ENCODE assay signal across 21 mouse cellular contexts in the genomic region with DNA sequence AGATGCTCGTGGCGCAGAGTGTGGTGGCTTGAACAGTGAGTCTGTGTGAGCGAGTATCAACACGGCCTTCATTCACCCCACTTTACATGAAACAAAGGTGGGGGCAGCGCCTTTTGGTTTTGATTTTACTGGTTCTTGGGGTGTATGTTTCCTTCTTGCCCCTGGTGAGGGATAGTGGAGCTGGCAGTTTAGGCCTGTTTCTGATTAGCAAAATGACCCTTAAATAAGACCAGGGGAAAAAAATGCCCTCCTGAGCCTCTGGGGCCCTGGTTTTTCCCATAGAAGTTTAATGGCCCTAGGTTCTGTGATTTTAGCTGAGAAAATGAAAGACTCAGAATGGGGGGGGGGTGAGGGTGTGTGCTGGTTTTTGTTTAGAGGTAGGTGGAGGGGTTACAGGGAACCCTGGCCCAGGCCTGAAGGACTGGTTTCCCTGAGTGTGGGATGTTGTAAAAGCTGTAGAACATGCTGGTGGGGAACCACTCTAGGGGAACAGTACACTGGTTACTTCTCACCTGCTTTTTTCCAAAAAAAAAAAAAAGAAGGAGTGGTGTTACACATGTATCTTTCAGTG. TPM values are rescaled to one million over a fixed set of nuclear protein-coding genes. Genes with fewer than 3 reads are reported as not detected.
DNase-seq lines count a peak whose midpoint lies in the region; ATAC-seq lines count a peak whose summit lies in the region.
"Had no signal": no experiment of that assay in that cellular context is flagged by ENCODE, and none has a peak within 500 bp of the region (broad histone marks: within the 10 kb centered on the region; RNA-seq: fewer than 3 reads in every experiment).

No protein-coding gene starts in this region.

- 0 out of 2 replicates have a peak overlapping the region, but pooled peaks have one; percentile 86 for H3K27ac ChIP-seq in heart, embryonic 13.5 days (replicated peaks)
- no peak overlapping the region for H3K27ac ChIP-seq in heart, embryonic 12.5 days (ENCODE audit: poor library complexity, severe bottlenecking)
- no peak overlapping the region for H3K27ac ChIP-seq in embryonic facial prominence, embryonic 11.5 days (replicated peaks; ENCODE audit: low read depth, low read length)
- peak overlapping the region; percentile 76 for H3K27ac ChIP-seq in limb, embryonic 10.5 days
- H3K27ac ChIP-seq: forebrain, embryonic 13.5 days; heart, adult 2 months; hindbrain, embryonic 12.5 days had no signal

- peaks cover 25% of the 10 kb centered on the region for H3K36me3 ChIP-seq in heart, embryonic 13.5 days
- peaks cover 20% of the 10 kb centered on the region for H3K36me3 ChIP-seq in heart, embryonic 12.5 days
- no peaks in the 10 kb centered on the region for H3K36me3 ChIP-seq in embryonic facial prominence, embryonic 11.5 days (replicated peaks; ENCODE audit: control insufficient read depth, insufficient read depth, low read depth, low read length)
- H3K36me3 ChIP-seq in limb, embryonic 10.5 days = peaks cover 49% of the 10 kb centered on the region
- H3K36me3 ChIP-seq: hindbrain, embryonic 12.5 days had no signal

- 89% methylated on average over 5 of the region's 5 CpGs for WGBS in heart, embryonic 13.5 days
- WGBS in heart, embryonic 12.5 days = 89% methylated on average over 5 of the region's 5 CpGs
- 42% methylated on average over 5 of the region's 5 CpGs for WGBS in embryonic facial prominence, embryonic 11.5 days
- 40% methylated on average over 5 of the region's 5 CpGs for WGBS in limb, embryonic 10.5 days

- peaks cover 56% of the 10 kb centered on the region for H3K4me1 ChIP-seq in heart, embryonic 13.5 days
- peaks cover 48% of the 10 kb centered on the region for H3K4me1 ChIP-seq in heart, embryonic 12.5 days (replicated peaks)
- no peaks in the 10 kb centered on the region for H3K4me1 ChIP-seq in embryonic facial prominence, embryonic 11.5 days (ENCODE audit: control insufficient read depth, insufficient read depth, low read length)
- H3K4me1 ChIP-seq in limb, embryonic 10.5 days = peaks cover 66% of the 10 kb centered on the region

- no peak overlapping the region for H3K9ac ChIP-seq in heart, embryonic 13.5 days
- H3K9ac ChIP-seq in heart, embryonic 12.5 days = no peak overlapping the region
- no peak overlapping the region for H3K9ac ChIP-seq in embryonic facial prominence, embryonic 11.5 days (replicated peaks; ENCODE audit: low read length)
- H3K9ac ChIP-seq: forebrain, embryonic 13.5 days; forebrain, postnatal 0 days; hindbrain, embryonic 12.5 days had no signal

- H3K27me3 ChIP-seq in heart, embryonic 13.5 days (replicated peaks) = no peaks in the 10 kb centered on the region
- no peaks in the 10 kb centered on the region for H3K27me3 ChIP-seq in heart, embryonic 12.5 days (replicated peaks)
- H3K27me3 ChIP-seq in embryonic facial prominence, embryonic 11.5 days (ENCODE audit: control insufficient read depth, insufficient read depth, low read length) = no peaks in the 10 kb centered on the region
- no peaks in the 10 kb centered on the region for H3K27me3 ChIP-seq in limb, embryonic 10.5 days (ENCODE audit: low read depth, poor library complexity, severe bottlenecking)
- H3K27me3 ChIP-seq: forebrain, embryonic 13.5 days had no signal

- no peak overlapping the region for H3K4me3 ChIP-seq in heart, embryonic 13.5 days
- no peak overlapping the region for H3K4me3 ChIP-seq in heart, embryonic 12.5 days
- no peak overlapping the region for H3K4me3 ChIP-seq in embryonic facial prominence, embryonic 11.5 days (ENCODE audit: low read depth, low read length)
- H3K4me3 ChIP-seq in limb, embryonic 10.5 days = no peak overlapping the region
- H3K4me3 ChIP-seq: forebrain, embryonic 13.5 days; heart, adult 2 months; hindbrain, embryonic 12.5 days had no signal

- no peaks in the 10 kb centered on the region for H3K9me3 ChIP-seq in heart, embryonic 13.5 days
- H3K9me3 ChIP-seq in heart, embryonic 12.5 days (replicated peaks) = no peaks in the 10 kb centered on the region
- H3K9me3 ChIP-seq in embryonic facial prominence, embryonic 11.5 days (replicated peaks; ENCODE audit: control insufficient read depth, low read length) = no peaks in the 10 kb centered on the region
- H3K9me3 ChIP-seq in limb, embryonic 10.5 days (replicated peaks) = no peaks in the 10 kb centered on the region
- H3K9me3 ChIP-seq: forebrain, embryonic 13.5 days; hindbrain, embryonic 12.5 days had no signal

- DNase-seq in embryonic facial prominence, embryonic 11.5 days (ENCODE audit: low spot score) = peak; percentile 86
- DNase-seq in limb, embryonic 10.5 days (ENCODE audit: low spot score) = peak; percentile 70
- no peak for DNase-seq in frontal cortex, postnatal 14 days (ENCODE audit: low spot score in 2 of 2)
- no peak for DNase-seq in T-cell, adult 2 months (ENCODE audit: low spot score)
- DNase-seq in urinary bladder, postnatal 14 days (ENCODE audit: low spot score) = no peak
- DNase-seq: adrenal gland, postnatal 25 days; cerebellum, adult 18-20 months; cerebellum, adult 9-11 months; cerebellum, postnatal 36 days; forebrain, postnatal 0 days; gastrocnemius, postnatal 10 days; heart, adult 2 months; heart, postnatal 36 days; kidney, adult 11 months had no signal

- H3K4me2 ChIP-seq in heart, embryonic 13.5 days = no peak overlapping the region
- H3K4me2 ChIP-seq in heart, embryonic 12.5 days = no peak overlapping the region
- no peak overlapping the region for H3K4me2 ChIP-seq in embryonic facial prominence, embryonic 11.5 days (ENCODE audit: low read depth, low read length)
- H3K4me2 ChIP-seq: forebrain, embryonic 13.5 days; heart, embryonic 11.5 days; hindbrain, embryonic 12.5 days had no signal

- ATAC-seq in heart, embryonic 13.5 days (ENCODE audit: extremely low read depth, insufficient number of reproducible peaks, low FRiP score, low TSS enrichment) = no peak
- no peak for ATAC-seq in heart, embryonic 12.5 days (ENCODE audit: insufficient number of reproducible peaks, low FRiP score)
- ATAC-seq in embryonic facial prominence, embryonic 11.5 days (replicated peaks; ENCODE audit: insufficient number of reproducible peaks, low FRiP score, low TSS enrichment, low read depth) = peak; percentile 32; the same call in 1 of the 2 replicates
- ATAC-seq: activated CD4-positive, CD25-positive, alpha-beta regulatory T cell, adult 4 months; forebrain, embryonic 13.5 days; forebrain, postnatal 0 days; hindbrain, embryonic 16.5 days had no signal

RNA-seq across cellular contexts. Expression of gene Kif26b, which starts 21.6 kb away (rescaled TPM):
- polyA plus RNA-seq in heart, embryonic 13.5 days (2015; fragmentation: Nextera tagmentation; extraction: Ambion mirVana) = 8.8 and 9.7 TPM in 2 replicates
- polyA plus RNA-seq in heart, embryonic 12.5 days (2016; fragmentation: Nextera tagmentation; extraction: Ambion mirVana) = 25.1 and 28.1 TPM in 2 replicates
- 12.3 and 15.5 TPM in 2 replicates for polyA plus RNA-seq in embryonic facial prominence, embryonic 11.5 days (2014; fragmentation: Nextera tagmentation; extraction: Ambion mirVana)
- polyA plus RNA-seq in limb, embryonic 10.5 days (2016; fragmentation: Nextera tagmentation; extraction: Ambion mirVana) = 18.4 and 24.8 TPM in 2 replicates
- polyA plus RNA-seq: activated CD4-positive, CD25-positive, alpha-beta regulatory T cell, adult 4 months had no signal

Comparison
In these comparisons a context has a peak if more than half of its experiments do, and no peak if none do; other contexts are left out.
1. H3K27ac ChIP-seq: peak in heart, embryonic 13.5 days (single experiment) and limb, embryonic 10.5 days (single experiment); none in heart, embryonic 12.5 days (single experiment) and embryonic facial prominence, embryonic 11.5 days (single experiment).
2. DNase-seq: peak in embryonic facial prominence, embryonic 11.5 days (single experiment) and limb, embryonic 10.5 days (single experiment); none in frontal cortex, postnatal 14 days (0 of 2), T-cell, adult 2 months (single experiment) and urinary bladder, postnatal 14 days (single experiment).